Mouse (Mus musculus): ENCODE measurements around the gene Lgals3.

GRCm38 (mm10) chr14:47370790-47371189 lies 3.2 kb downstream of the Lgals3 start:
- no peak for TF ChIP-seq USF1 (IDR thresholded peaks at IDR 0.05; ENCODE audit: low read depth)
- TF ChIP-seq CTCF (IDR thresholded peaks at IDR 0.05; ENCODE audit: control insufficient read depth, insufficient read depth, insufficient read length) = no peak
- no peak for TF ChIP-seq CEBPB (IDR thresholded peaks at IDR 0.05; ENCODE audit: low read depth)
- TF ChIP-seq MAX (IDR thresholded peaks at IDR 0.05) = no peak
- no peak for TF ChIP-seq MYOG (IDR thresholded peaks at IDR 0.05; ENCODE audit: control insufficient read depth, extremely low read depth, insufficient read length)
- TF ChIP-seq MYOD1 (IDR thresholded peaks at IDR 0.05; ENCODE audit: control insufficient read depth, insufficient read length, low read depth) = no peak
